Comparison of ENCODE assay signal across 11 mouse cellular contexts in the genomic region with DNA sequence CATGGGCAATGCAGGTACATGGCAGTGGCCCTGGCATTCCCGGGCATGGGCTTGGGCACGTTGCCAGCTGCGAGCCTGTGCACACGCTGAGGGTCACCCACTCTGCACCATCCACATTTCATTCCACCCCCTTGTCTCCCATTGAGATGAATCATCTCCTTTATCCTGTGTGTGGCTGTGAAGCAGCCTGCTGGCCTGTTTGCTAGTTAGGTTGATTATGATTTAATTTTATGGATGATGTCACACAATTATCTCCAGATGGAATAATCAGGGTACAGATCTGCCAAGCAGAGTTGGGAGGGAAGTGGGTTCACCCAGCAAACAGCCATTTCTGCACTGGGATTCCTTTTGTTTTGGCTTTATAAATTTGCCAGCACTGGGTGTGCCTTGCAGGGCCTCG.
A peak's percentile ranks its signal among the peaks of the same experiment; 100 is the strongest.
DNase-seq lines count a peak whose midpoint lies in the region; ATAC-seq and TF ChIP-seq lines count a peak whose summit lies in the region.
"Had no signal": no experiment of that assay in that cellular context is flagged by ENCODE, and none has a peak within 500 bp of the region (broad histone marks: within the 10 kb centered on the region; RNA-seq: fewer than 3 reads in every experiment).

No protein-coding gene starts in this region.

- ATAC-seq in frontal cortex, adult (ENCODE audit: low TSS enrichment), result peak; percentile 69
- ATAC-seq in limb, embryonic 15.5 days (ENCODE audit: insufficient number of reproducible peaks, low FRiP score, low TSS enrichment, low read depth), result no peak
- ATAC-seq in embryonic facial prominence, embryonic 15.5 days (ENCODE audit: insufficient number of reproducible peaks, low FRiP score, low TSS enrichment, low read depth), result peak; percentile 60; the same call in 1 of the 2 replicates
- no peak for ATAC-seq in lung, postnatal 0 days
- ATAC-seq in CD4-positive, CD25-positive, alpha-beta regulatory T cell, adult 4 months, result no peak

- no peaks in the 10 kb centered on the region for H3K9me3 ChIP-seq in limb, embryonic 15.5 days
- H3K9me3 ChIP-seq in limb, embryonic 10.5 days (replicated peaks), result peaks cover 5% of the 10 kb centered on the region; the same call in 1 of the 2 replicates
- no peaks in the 10 kb centered on the region for H3K9me3 ChIP-seq in embryonic facial prominence, embryonic 15.5 days (replicated peaks)
- H3K9me3 ChIP-seq in lung, postnatal 0 days (ENCODE audit: low read length), result no peaks in the 10 kb centered on the region

- no peak overlapping the region for H3K4me3 ChIP-seq in limb, embryonic 15.5 days
- no peak overlapping the region for H3K4me3 ChIP-seq in limb, embryonic 10.5 days
- no peak overlapping the region for H3K4me3 ChIP-seq in embryonic facial prominence, embryonic 15.5 days (replicated peaks)
- H3K4me3 ChIP-seq in lung, postnatal 0 days (ENCODE audit: low read depth, low read length), result no peak overlapping the region
- H3K4me3 ChIP-seq: midbrain, embryonic 12.5 days had no signal

- H3K9ac ChIP-seq in limb, embryonic 15.5 days, result no peak overlapping the region
- H3K9ac ChIP-seq in embryonic facial prominence, embryonic 15.5 days, result no peak overlapping the region
- H3K9ac ChIP-seq in lung, postnatal 0 days (replicated peaks; ENCODE audit: low read depth), result no peak overlapping the region
- H3K9ac ChIP-seq: liver, embryonic 14.5 days; midbrain, embryonic 12.5 days had no signal

- no peak for TF ChIP-seq CTCF in lung, postnatal 0 days (IDR thresholded peaks at IDR 0.05)

- no peak for DNase-seq in frontal cortex, postnatal 25 days (ENCODE audit: low spot score in 2 of 2)
- DNase-seq in limb, embryonic 10.5 days (ENCODE audit: low spot score), result no peak
- DNase-seq in right cerebral cortex, postnatal 10 days (ENCODE audit: low spot score in 2 of 2), result peak; percentile 24 to 30
- DNase-seq in lung, postnatal 0 days (ENCODE audit: low spot score), result no peak
- DNase-seq: cerebellum, adult 11 months had no signal

- peaks cover 5% of the 10 kb centered on the region for H3K4me1 ChIP-seq in limb, embryonic 15.5 days
- no peaks in the 10 kb centered on the region for H3K4me1 ChIP-seq in limb, embryonic 10.5 days
- H3K4me1 ChIP-seq in embryonic facial prominence, embryonic 15.5 days, result peaks cover 11% of the 10 kb centered on the region; the same call in 1 of the 2 replicates
- H3K4me1 ChIP-seq in lung, postnatal 0 days (ENCODE audit: insufficient read depth, low read depth, low read length), result no peaks in the 10 kb centered on the region
- H3K4me1 ChIP-seq: midbrain, embryonic 12.5 days had no signal

- peak overlapping the region; percentile 43; the same call in 1 of the 2 replicates for H3K27ac ChIP-seq in limb, embryonic 15.5 days
- no peak overlapping the region for H3K27ac ChIP-seq in limb, embryonic 10.5 days
- peak overlapping the region; percentile 72 for H3K27ac ChIP-seq in embryonic facial prominence, embryonic 15.5 days (replicated peaks)
- H3K27ac ChIP-seq in lung, postnatal 0 days (ENCODE audit: low read length), result no peak overlapping the region
- H3K27ac ChIP-seq: liver, embryonic 14.5 days; midbrain, embryonic 12.5 days had no signal

- H3K27me3 ChIP-seq in limb, embryonic 15.5 days, result no peaks in the 10 kb centered on the region
- H3K27me3 ChIP-seq in limb, embryonic 10.5 days (ENCODE audit: low read depth, poor library complexity, severe bottlenecking), result no peaks in the 10 kb centered on the region
- H3K27me3 ChIP-seq in embryonic facial prominence, embryonic 15.5 days, result no peaks in the 10 kb centered on the region
- no peaks in the 10 kb centered on the region for H3K27me3 ChIP-seq in lung, postnatal 0 days (replicated peaks; ENCODE audit: insufficient read depth, low read length)
- H3K27me3 ChIP-seq: midbrain, embryonic 12.5 days had no signal

- no peak for TF ChIP-seq EP300 in lung, postnatal 0 days (IDR thresholded peaks at IDR 0.05)

- H3K4me2 ChIP-seq in limb, embryonic 15.5 days, result no peak overlapping the region
- H3K4me2 ChIP-seq in embryonic facial prominence, embryonic 15.5 days (replicated peaks), result no peak overlapping the region
- no peak overlapping the region for H3K4me2 ChIP-seq in lung, postnatal 0 days (replicated peaks; ENCODE audit: low read depth, low read length)
- H3K4me2 ChIP-seq: midbrain, embryonic 12.5 days had no signal

- H3K36me3 ChIP-seq in limb, embryonic 15.5 days, result no peaks in the 10 kb centered on the region
- no peaks in the 10 kb centered on the region for H3K36me3 ChIP-seq in limb, embryonic 10.5 days
- H3K36me3 ChIP-seq in embryonic facial prominence, embryonic 15.5 days, result no peaks in the 10 kb centered on the region
- H3K36me3 ChIP-seq in lung, postnatal 0 days (ENCODE audit: insufficient read depth, low read length), result no peaks in the 10 kb centered on the region
- H3K36me3 ChIP-seq: midbrain, embryonic 12.5 days had no signal

- 69% methylated on average over 5 of the region's 5 CpGs for WGBS in limb, embryonic 15.5 days
- 82% methylated on average over 5 of the region's 5 CpGs for WGBS in limb, embryonic 10.5 days
- 42% methylated on average over 5 of the region's 5 CpGs for WGBS in embryonic facial prominence, embryonic 15.5 days
- 76% methylated on average over 5 of the region's 5 CpGs for WGBS in lung, postnatal 0 days

Comparison
In these comparisons a context has a peak if more than half of its experiments do, and no peak if none do; other contexts are left out.
1. H3K27ac ChIP-seq: peak in limb, embryonic 15.5 days (single experiment) and embryonic facial prominence, embryonic 15.5 days (single experiment); none in limb, embryonic 10.5 days (single experiment) and lung, postnatal 0 days (single experiment).
2. ATAC-seq: peak in frontal cortex, adult (single experiment) and embryonic facial prominence, embryonic 15.5 days (single experiment); none in limb, embryonic 15.5 days (single experiment), lung, postnatal 0 days (single experiment) and CD4-positive, CD25-positive, alpha-beta regulatory T cell, adult 4 months (single experiment).
3. DNase-seq: peak in right cerebral cortex, postnatal 10 days (2 of 2); none in frontal cortex, postnatal 25 days (0 of 2), limb, embryonic 10.5 days (single experiment) and lung, postnatal 0 days (single experiment).